Mouse (Mus musculus) urinary bladder, postnatal 10 days (tissue): Measurements from ENCODE around the gene Zfp146.
"Not testable (repeated sequence)": the region's sequence is repeated elsewhere in the genome, so short reads cannot be mapped to it uniquely, and the experiment has no call there.

Source experiments
- DNase-seq: peaks from one replicate; pipeline ENCODE4 v3.0.0; 2022; ENCODE audit warnings: low spot score

The Zfp146 gene

DNA sequence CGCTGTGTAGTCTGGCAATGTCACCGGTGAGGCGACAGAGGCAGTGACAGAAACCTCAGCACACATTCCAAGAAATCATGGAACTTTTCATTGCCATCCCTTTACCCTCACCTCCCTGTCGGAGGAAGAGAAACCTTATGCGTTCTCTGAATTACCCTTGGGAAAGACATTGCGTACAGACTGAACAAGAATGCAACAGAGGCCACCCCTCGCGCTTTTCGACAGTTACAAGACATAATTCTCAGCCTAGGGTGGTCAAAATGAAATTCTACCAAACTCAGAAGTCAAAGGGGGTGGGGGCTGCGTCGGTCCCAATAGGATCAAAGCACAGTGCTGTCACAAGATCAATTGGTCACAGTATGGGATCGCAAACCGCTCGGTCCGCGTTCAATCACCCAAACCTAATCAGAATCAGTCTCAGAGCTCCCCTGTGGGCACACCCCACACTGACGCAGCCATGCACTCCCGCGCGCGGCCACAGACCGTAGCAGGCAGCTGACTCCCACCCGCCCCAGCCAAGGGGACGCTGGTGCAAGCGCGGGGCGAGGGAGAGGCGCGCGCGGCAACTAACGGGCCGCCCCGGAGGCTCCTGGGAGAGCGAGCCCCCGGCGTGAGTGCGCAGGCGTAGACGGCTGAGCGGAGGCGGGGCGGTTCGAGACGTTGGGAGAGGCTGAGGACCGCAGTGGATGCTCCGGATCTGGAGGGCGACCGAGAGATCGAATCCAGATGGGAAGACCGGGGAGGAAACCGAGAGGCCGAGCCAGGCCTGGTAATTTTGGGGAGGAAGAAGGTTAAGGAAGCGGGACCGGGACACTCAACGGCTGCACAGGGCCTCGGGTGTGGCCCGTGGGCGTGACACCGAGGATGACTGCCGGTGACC lies 48.0 kb downstream of the Zfp146 start, which contains the start of gene Zfp382:
Zfp382 (plus strand) TSS at position 635 of the 880 bp plus-strand sequence.
- peak; percentile 64 for DNase-seq

DNA sequence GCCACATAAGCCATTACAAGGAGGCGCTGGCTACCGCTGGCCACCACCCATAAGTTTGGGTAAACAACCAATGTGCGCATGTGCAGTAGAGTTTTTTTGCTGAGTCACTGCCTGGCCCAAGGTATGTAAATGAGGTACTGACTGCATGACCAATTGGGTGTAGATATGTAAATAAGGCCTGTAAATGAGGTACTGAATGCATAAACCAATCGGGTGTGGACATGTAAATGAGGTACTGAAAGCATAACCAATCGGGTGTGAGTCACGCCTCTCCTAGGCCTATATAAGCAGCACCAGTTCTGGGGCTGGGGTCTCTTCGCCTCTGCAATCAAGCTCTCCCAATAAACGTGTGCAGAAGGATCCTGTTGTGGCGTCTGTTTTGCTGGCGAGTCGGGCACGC lies 51.6 kb downstream of the Zfp146 start:
- DNase-seq: not testable (repeated sequence)

DNA sequence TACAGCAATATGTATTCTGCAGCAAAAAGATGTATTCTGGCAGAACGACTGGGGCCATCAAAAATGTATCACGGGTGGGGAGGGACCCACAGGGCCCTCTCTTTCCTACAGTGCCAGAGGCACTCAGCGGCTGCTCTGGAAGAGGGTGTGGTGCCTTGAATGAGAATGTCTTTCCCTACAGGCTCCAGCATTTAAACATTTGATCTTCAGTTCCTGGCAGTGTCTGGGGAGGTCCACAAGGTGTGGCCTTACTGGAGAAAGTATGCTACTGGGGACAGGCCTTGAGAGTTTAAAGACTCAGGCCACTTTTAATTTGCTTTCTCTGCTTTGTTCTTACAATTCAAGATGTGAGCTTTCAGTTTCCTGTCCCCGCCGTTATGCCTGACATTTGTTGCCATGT lies 53.5 kb downstream of the Zfp146 start:
- no peak for DNase-seq
